Mouse (Mus musculus) spleen, postnatal 36 days (tissue): Measurements from ENCODE around the gene Fam104a.
"Not testable (repeated sequence)": the region's sequence is repeated elsewhere in the genome, so short reads cannot be mapped to it uniquely, and the experiment has no call there.

Experiments used
- DNase-seq, 2 experiments: peaks; one replicate each; pipeline ENCODE4 v3.0.0; 2022; ENCODE audit warnings: low spot score in 2 of 2, mixed read lengths in 1 of 2

Gene Fam104a

DNA sequence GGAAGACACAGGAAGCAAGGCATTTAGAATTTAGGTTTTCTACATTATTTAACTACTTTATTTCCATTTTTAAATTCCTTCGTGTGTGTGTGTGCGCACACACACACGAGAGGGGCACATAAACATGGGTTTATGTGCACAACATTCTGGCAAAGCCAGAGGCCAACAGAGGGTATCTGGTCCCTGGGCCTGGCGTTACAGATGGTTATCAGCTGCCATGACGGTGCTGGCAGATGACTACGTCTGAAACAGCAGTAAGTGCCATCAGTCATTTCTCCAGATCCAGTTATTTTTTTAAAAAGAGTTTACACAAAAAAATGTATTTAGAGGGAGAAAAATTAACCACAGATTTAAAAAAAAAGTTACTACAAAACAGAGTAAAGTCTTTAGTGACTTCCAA, 17.8 kb downstream of the Fam104a start:
- no peak for DNase-seq

DNA sequence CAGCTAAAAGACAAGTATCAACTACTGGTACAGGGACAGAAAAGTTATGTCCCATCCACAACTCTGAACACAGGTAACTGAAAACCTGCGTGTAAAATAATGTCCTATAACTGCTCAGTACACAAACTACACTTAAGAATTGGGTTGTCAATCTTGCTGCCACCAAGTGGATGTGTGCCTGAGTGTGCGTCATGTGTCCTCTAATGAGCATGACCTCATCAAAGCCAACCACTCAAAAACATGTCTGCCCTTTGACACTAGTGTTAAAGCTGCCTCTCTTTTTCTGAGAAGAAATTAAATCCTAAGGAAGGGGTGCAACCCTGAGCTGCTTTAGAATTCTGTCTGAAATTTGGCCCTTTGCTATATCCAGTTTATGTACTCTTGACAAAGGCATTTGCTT, 19.7 kb downstream of the Fam104a start:
- no peak for DNase-seq

DNA sequence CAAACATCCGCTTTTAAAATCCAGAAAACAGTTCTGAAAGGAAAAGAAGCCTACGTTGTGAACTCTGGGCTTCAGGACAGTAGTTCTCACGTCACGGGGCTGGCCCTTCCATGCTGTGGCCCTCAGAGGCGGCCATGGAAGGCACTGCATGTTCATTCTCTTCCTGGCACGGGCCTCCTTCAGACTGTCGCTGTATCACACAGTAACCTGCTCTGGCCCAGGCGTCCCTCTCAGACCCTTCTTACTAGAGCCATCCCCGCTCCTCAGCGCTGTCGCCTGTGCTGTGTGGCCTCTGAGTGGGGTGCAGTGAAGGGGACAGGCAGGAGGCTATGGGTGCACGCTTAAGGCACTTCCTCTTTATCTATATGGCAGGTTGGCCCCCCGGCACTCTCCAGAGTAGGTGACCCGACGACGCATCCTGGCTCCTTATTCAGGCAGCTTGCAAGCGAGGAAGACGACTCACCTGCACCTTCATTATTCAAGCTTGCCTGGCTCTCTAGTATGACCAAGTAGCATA, 22.1 kb downstream of the Fam104a start:
- no peak for DNase-seq

DNA sequence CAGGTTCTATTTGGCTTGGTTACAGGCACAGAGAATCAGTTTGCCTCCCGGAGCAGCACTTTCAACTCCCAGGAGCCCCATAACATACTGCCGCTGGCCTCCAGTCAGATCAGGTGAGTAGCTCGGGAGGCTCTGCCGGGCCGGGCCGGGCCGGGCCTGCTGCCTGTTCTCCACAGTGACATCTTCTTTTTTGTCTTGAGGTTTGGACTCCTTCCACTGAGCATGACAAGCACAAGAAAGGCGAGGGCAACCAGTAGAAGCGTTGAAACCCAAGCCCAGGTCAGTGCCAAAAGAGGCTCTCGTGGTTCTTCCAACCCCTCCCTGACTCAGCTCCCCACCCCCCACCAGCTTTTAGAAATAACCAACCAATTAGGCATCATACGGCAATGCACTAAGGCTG, 23.0 kb downstream of the Fam104a start:
- DNase-seq = no peak

DNA sequence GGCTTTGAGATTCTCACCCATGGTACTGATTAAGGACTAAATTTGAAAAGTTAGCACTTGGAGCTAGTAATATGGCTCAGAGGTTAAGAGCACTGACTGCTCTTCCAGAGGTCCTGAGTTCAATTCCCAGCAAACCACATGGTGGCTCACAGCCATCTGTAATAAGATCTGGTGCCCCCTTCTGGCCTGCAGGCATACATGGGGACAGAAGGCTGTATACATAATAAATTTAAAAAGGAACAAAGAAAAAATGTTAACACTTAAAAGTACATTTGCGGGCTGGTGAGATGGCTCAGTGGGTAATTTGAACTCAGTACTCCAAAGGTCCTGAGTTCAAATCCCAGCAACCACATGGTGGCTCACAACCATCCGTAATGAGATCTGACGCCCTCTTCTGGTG, 23.7 kb downstream of the Fam104a start:
- not testable (repeated sequence) for DNase-seq

DNA sequence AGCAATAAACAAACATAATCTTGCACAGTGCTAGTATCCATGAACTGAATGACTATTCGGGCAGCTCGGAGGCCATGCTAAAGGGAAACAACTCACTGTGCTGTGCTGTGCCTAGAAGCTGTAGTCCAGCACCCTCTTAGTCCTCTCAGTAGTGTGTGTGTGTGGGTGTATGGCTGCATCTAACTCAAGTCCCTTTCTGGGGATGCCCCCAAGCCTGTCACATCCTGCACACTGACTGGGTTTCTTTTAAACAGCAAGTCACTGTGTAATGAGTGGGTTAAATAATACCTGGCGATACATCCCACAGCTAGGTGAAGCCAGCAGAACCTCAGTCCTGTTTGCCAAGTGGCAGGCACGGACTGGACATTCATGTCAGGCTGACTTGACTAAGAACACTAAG, 25.2 kb downstream of the Fam104a start:
- no peak for DNase-seq

DNA sequence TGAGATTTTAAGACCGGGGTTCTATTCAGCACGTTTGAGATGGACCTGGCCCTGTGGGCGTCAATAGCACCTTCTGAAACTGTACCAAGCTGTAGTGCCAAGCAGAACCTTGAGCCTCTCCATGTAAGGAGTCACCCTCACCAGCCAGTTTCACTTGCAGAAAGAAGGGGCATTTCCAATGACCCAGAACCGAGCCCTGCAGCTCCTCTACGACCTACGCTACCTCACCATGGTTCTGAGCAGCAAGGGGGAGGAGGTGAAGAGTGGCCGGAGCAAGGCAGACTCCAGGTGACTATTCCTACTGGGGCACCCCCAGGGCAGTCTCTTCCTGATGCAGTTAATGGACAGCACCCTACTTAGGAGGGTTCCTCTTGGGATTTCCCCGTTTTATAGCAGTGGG, 25.6 kb downstream of the Fam104a start:
- no peak for DNase-seq

DNA sequence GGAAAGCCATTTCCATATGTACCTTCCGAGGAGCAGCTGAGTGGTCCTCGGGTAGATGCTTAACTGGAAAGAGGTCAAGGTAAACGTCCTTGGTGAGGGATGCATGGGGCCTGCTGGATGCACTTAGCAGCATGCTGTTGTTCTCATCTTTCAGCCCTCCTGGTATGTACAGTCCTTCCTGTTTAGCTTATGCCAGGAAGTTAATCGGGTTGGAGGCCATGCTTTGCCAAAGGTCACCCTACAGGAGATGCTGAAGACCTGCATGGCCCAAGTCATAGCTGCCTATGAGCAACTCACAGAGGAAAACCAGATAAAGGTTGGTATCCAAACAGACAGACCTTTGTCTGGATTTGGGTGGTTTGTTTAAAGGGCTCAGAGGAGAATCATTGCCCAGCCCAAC, 26.7 kb downstream of the Fam104a start:
- no peak for DNase-seq

DNA sequence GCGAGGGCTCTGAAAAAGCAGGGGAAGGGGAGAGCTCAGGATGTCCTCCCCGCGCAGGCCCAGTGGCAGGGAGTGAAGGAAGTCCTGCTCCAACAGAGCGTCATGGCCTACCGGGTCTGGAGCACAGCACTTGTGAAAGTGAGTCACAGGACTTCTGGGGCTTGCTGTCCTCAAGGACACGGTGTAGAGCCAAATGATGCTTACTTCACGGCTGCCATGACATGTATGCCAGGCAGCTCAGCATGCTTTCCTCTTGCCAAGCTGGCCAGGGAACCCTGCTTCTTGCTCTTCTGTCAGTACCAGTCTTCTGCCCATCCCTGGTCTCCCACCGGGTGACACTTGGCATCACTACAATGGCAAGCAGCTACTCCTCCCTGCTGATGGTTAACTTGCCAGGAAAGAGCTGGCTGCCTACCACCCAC, 27.4 kb downstream of the Fam104a start:
- DNase-seq = no peak

DNA sequence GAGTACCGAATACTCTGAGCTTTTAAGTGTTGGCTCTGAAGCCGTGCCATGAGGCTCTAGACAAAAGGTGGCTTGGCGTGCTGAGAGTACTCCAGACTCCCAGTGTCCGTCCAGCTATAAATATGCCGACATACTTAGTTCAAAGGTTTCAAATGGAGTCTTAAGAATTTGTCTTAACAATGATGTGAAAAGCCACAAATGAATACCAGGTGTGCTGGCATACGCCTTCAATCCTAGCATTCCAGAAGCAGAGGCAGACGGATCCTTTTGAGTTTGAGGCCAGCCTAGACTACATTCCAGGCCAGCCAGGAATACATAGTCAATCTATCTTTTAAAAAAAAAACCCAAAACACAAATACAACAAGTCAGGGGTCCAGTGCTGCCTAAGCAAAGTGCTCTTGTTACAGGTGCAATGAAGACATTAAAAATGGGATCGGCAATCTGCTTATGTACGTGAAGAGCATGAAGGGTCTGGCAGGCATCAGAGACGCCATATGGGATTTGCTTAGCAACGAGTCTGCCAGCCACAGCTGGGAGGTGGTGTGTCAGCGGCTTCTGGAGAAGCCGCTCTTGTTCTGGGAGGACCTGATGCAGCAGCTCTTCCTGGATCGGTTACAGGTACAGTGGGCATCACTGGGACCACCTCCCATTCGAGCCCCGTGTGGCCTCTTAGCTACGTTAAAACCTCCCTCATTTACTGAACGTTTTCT, 29.2 kb downstream of the Fam104a start:
- DNase-seq = no peak

DNA sequence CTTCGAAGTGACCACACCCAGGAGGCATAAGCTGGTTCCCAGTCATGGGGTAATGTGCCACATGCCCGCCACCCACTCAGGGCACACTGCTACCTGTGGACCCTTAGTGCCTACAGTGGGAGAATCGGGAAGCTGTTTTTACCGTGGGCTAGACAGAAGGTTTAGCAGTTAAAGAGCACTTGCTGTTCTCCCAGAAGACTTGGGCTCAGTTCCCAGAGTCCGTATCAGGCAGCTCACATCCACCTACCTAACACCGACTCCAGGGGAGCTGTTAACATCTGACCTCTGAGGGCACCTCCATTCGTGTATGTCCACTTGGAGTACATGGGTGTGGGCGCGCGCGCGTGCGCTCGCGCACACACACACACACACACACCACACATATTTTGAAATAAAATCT, 29.9 kb downstream of the Fam104a start:
- DNase-seq = no peak

DNA sequence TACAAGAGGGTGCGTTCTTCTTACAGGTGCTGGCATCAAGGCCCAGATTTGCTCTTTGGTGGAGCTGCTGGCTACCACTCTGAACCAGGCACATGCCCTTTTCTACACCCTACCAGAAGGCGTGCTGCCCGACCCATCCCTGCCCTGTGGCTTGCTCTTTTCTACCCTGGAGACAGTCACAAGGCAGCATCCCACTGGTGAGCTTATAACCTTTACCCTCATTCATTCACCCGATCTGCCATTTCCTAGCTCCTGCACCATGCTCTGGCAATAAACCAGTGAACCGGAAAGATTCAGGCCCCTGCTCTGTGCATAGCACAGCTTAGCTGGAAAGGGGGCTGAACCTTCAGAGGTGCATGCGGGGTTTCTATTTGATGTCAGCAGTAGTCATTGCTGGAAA, 31.4 kb downstream of the Fam104a start:
- DNase-seq = no peak

DNA sequence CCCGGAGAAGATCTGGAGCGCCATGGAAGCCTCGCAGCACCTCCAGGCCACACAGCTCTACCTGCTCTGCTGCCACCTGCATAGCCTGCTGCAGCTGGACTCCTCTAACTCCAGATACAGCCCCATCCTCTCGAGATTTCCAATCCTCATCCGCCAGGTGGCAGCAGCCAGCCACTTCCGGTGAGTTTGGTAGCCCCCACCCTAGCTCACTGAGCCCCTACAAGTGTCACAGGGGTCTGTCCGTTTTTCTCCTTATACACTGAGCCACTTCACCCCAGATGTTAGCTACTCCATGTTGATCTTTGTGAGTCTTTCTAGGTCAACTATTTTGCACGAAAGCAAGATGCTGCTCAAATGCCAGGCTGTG, 32.1 kb downstream of the Fam104a start:
- DNase-seq = no peak

DNA sequence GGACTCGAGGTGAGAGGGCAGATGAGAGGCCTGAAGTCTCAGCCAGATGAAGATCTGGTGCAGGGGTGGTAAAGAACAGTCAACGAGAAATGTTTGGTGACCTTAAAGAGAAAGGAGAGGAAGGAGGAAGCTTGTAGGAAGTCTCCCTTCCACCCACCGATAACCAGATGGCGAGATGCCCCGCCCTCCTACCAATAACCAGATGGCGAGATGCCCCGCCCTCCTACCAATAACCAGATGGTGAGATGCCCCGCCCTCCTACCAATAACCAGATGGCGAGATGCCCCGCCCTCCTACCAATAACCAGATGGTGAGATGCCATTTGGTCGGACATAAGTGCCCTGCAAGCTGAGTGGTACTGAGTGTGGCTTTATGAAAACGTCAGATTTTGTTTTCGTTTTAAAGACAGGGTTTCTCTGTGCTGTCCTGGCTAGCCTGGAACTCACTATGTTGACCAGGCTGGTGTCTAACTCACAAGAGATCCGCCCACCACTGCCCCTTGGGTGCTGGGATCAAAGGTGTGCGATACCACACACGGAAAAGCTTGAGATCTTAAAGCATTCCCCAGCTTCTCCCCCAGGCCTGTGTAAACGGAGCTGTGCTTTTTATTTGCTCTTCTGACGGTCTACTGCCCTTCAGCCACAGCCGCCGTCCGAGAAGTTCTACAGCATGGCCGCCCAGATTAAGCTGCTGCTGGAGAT, 32.6 kb downstream of the Fam104a start:
- peak in 1 of 2 experiments; percentile 28 for DNase-seq

DNA sequence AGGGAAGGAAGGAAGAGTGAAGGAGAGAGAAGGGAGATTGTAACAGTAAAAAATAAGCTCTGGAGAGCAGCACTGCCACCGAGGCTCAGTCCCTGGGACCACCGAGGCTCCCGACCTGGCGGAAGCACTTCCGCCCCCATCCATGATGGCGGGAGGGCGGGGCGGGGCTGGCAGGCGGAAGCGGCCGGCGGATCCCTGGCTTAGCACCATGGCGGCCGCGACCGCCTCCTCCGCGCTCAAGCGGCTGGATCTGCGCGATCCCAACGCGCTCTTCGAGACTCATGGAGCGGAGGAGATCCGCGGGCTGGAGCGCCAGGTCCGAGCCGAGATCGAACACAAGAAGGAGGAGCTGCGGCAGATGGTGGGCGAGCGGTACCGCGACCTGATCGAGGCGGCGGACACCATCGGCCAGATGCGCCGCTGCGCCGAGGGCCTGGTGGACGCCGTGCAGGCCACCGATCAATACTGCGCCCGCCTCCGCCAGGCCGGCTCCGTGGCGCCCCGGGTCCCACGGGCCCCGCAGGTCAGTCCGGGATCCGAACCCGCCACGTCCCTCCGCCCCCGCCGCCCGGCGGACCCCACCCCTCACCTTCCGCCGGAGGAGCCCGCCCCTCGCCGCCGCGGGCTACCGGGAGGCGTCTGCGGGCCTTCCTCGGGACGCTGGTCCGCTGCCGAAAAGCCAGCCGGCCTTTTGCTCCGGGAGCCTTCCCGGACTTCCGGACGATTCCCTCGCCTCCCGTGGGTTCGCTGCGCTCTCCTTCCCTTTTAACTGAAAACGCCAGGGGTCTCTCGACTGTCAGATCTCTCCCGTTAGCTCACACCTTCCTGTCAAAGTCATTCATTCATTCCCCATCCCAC, 34.4 kb downstream of the Fam104a start, which contains the start of gene Slc39a11:
TSS of gene Slc39a11 (minus strand) at position 727 of the 858 bp plus-strand sequence.
- peak; percentile 56 to 63 for DNase-seq

DNA sequence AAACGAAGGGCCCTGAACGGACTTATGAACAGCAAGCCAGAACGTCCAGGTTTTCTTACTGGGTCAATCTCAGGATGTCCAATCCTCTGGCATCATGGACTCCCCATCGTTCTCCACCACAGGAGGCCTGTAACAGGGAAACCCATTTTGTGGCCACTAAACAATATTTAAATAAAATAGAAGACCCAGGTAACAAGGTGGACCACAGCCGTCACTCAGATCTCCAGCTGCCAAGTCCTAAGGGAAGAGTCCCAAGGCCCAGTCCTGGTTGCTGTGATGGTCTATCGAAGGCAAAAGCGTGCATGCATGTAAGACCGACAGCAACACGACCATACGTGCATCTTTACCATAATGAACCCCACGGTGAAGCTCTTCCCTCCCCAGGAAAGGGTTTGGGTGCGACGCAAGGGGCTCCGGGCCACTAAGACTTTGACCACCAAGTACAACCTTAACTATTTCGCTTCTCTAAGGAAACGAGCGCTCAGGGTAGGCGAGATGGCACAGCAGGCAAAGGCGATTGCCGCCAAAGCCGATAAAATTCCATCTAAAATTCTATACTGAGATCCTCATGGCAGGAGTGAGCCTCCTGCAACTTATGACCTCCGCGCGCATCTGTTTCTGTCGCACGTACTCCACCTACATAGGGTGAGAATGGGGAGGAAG, 35.1 kb downstream of the Fam104a start, which contains the start of gene Cog1:
TSS of gene Cog1 (plus strand) at position 480 of the 663 bp plus-strand sequence.
- DNase-seq = no peak

DNA sequence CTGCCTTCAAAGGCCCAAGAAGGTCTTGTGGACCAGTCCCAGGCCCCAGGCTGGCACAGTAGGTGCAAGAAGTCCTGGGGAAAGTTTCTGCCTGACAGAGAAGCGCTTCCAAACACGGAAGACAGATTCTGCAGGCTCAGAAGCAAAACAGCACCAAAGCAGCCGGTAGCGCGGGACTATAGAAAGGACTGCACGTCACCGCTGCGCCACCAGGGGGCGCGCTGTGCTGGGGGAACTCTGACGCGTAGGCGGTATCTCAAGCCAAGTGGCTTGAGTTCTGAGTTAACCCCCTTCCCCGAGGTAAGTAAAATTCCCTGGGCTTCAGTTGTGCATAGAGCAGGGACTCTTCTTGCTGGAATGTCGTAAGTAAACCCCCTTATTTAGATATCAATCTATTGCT, 35.8 kb downstream of the Fam104a start:
- DNase-seq = peak; percentile 72 to 84

DNA sequence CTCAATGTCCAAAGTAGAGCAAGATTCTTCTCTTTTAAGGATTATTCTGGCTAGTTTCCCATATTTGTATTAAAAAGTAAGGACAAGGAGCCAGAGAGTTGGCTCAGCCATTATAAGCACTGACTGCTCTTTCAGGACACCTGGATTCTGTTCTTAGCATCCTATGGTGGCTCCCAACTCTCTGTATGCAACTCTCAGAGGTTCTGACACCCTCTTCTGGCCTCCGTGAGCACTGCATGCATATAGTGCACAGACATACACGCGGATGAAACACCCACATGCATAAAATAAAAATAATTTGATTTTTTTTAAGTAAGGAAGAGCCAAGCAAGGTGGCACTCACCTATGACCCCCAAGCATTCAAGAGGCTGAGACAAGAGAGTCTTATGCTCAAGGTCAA, 38.8 kb downstream of the Fam104a start:
- DNase-seq = no peak

DNA sequence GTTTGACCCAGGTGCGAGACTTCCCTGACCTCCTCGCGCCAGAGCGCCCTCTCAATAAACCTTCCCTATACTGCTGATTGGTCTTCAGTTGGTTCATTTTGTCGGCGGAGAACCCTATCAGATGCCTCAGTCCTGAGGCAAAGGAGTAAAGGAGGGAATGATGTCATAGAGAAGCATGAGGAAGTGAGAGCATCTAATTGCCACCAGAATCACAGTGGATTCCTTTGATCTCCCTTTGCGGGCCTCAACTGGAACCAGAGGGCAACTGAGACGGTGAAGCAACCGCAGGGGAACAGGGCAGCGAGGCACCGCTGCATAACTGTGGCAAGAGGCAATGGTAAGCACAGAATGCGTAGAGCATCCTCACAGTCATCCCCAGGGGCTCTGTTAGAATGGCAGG, 45.3 kb downstream of the Fam104a start:
- DNase-seq = no peak

DNA sequence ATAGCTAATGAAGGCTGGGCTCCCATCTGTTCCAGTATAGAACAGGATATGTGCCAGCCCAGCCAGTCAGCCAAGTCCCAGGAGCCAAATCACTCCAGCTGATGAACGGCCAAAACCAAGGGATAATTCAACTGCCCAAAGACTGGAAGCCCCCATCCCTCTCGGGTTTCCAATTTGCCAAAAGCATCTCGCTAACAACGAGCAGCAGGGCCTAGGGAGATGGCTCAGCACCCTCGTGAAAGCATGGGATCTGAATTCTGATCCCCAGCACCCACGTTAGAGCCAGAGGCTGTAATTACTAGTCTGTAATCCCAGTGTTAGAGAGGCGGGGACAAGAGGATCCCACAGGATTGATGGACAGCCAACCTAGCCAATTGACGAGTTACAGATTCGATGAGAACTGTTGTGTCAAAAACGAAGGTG, 49.2 kb downstream of the Fam104a start:
- no peak for DNase-seq

DNA sequence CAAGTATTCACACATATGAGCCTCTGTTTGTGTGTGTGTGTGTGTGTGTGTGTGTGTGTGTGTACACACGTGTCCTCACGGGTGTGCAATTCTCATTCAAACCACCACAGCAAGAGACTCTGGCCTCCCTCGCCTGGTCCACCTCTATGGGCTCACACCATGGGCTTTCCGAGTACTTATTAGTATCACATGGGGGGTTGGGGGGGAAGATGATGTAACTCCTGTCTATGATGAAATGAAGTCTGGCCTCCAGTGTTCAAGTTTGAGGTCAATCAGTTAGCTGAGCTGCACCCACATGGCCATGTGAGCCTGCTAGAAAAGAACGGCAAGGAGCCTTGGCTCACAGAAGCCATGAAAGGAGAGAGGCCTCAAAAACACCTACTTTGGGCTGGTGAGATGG, 50.6 kb downstream of the Fam104a start:
- no peak for DNase-seq

DNA sequence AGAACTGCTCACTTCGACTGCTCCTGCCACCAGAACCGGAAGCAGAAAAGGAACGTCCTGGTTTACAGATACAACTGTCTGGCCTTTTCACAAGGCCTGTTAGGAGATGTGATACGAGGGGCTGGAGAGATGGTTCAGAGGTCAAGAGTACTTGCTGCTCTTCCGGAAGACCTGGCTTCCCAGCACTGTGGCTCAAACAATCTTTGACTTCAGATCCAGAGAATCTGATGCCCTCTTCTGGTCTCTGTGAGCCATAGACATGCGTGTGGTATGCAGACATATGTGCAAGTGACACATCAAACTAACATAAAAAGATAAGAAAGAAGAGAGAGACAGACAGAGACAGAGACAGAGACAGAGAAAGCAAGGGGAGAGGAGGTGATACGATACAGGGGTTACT, 51.7 kb downstream of the Fam104a start:
- no peak for DNase-seq
